Mouse (Mus musculus) embryo, embryonic 11.5 days (tissue): Measurements from ENCODE around the gene Rffl.

Experiments used
- DNase-seq: peaks from one replicate; pipeline ENCODE4 v3.0.0-alpha.2; 2012; ENCODE audit warnings: low read depth, low spot score

Gene Rffl

DNA sequence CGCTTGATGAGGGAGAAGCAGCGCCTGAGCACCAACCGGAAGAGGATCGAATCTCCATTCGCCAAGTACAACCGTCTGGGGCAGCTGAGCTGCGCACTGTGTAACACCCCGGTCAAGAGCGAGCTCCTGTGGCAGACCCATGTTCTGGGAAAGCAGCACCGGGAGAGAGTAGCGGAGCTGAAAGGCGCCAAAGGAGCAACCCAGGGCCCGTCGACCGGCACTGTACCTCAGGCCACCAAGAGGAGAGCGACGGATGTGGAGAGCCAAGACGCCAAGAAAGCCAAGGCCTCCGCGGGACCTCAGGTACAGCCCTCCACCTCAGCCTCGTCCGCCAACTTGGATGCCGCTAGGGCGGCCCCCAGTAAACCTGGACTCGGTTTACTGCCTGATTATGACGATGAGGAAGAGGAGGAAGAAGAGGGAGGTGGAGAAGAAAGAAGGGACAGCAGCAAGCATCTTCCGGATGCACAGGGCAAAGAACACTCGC, 106.5 kb downstream of the Rffl start:
- DNase-seq, result no peak

GRCm38 (mm10) chr11:82763742-82764437, 107.1 kb downstream of the Rffl start, which contains the start of the genes Cct6b and Zfp830:
Gene Cct6b, minus strand, starts transcription at chr11:82764321.
Gene Zfp830, plus strand, starts transcription at chr11:82764345.
- peak; percentile 92 for DNase-seq

- DNase-seq, result no peak
Measured at GRCm38 (mm10) chr11:82763261-82763660, 107.7 kb downstream of the Rffl start.

GRCm38 (mm10) chr11:82762286-82762829, 108.7 kb downstream of the Rffl start:
- DNase-seq, result no peak

DNA sequence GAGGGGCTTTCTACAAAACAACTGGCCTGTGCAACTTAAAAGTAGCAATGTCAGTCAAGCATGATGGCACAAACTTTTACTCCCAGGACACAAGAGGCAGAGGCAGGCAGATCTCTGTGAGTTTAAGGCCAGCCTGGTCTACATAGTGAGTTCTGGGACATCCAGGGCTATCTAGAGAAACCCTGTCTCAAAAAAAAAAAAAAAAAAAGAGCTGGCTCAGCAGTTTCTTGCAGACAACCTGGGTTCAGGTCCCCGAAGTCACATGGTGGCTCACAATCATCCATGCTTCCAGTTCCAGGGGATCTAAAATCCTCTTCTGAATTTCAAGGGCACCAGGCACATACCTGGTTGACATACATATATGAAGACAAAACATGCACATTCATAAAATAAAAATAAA, 115.1 kb downstream of the Rffl start:
- DNase-seq, result no peak
